Mouse (Mus musculus): ENCODE results near the gene Egfl7. TPM values are rescaled to one million over a fixed set of nuclear protein-coding genes. Genes with fewer than 3 reads are reported as not detected.

Gene Egfl7
- polyA plus RNA-seq, 1 experiment from 2014 or later = 78.3 TPM

DNA sequence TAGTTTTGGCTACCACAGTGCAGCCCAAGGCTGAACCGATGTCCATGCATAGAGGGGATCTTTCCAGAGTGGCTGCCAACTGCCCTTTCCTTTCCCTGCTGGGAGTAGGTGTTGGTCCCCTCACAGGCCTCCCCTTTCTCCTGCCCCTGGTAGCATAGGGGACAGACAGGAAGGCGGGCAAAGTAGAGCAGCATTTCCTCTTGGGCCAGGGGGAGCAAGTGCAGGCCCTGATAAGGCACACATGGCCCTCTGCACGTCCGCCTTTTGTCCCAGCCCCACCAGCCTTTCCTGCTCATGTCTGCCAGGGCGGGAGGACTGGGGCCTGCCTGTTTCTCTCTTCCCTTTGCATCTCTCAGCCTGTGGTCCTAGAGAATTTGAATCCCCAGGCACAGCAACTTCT lies 8.0 kb upstream of the Egfl7 start:
- H3K9me3 ChIP-seq = no peaks in the 10 kb centered on the region
- H3K36me3 ChIP-seq = no peaks in the 10 kb centered on the region
- no peak for DNase-seq (ENCODE audit: low spot score)
- WGBS = 70% methylated on average over 5 of the region's 5 CpGs
- no peaks in the 10 kb centered on the region for H3K27me3 ChIP-seq (ENCODE audit: insufficient read depth, poor library complexity, severe bottlenecking)
- H3K4me3 ChIP-seq = no peak overlapping the region
- H3K27ac ChIP-seq = peak overlapping the region; percentile 67
- peaks cover 58% of the 10 kb centered on the region for H3K4me1 ChIP-seq (replicated peaks)

DNA sequence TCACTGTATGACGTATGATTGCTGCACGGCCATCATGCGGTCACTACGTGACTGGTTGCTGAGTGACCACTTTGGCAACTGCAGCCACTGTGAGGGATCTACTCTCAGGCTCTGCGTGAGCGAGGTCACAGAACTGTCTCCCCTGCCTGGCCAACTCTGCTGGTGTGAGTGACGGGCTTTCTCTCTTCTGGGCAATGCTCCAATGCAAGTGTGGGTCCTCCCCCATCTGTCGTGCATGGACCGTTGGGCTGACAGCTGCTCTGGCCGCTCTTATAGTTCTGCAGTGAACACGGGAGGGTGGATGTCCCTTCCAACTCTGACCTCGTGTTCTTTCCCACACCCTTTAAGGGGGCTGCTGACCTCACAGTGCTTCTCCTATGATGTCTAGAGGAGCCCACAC lies 6.4 kb upstream of the Egfl7 start:
- Histone ChIP-seq H3K4me3 (no peak overlapping the region), H3K27ac (peak overlapping the region; percentile 79), H3K4me1 (replicated peaks) (peaks cover 73% of the 10 kb centered on the region), H3K36me3 (no peaks in the 10 kb centered on the region), H3K27me3 (ENCODE audit: insufficient read depth, poor library complexity, severe bottlenecking) (no peaks in the 10 kb centered on the region), H3K9me3 (no peaks in the 10 kb centered on the region)
- DNase-seq (ENCODE audit: low spot score) = no peak
- 72% methylated on average over 12 of the region's 12 CpGs for WGBS

DNA sequence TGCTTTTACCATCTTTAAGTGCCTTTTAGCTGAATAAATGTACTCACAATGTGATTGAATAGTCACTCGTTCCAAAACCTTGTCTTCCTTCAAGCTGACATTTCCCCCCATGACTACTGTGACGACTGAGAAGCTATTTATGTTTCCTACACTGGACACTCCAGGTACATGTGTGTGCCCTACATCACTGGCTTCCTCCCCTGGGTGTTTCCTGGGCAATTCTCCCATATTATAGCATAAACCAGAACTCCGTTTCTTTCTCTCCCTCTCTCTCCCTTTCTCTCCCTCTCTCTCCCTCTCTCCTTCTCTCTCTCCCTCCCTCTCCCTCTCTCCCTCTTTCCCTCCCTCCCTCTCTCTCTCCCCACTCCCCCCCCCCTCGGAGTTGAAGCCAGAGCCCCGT lies 6.0 kb upstream of the Egfl7 start:
- 35% methylated on average over 5 of the region's 5 CpGs for WGBS
- no peaks in the 10 kb centered on the region for H3K9me3 ChIP-seq
- H3K4me1 ChIP-seq (replicated peaks) = peaks cover 76% of the 10 kb centered on the region
- no peak for DNase-seq (ENCODE audit: low spot score)
- peak overlapping the region; percentile 79 for H3K27ac ChIP-seq
- no peak overlapping the region for H3K4me3 ChIP-seq
- no peaks in the 10 kb centered on the region for H3K27me3 ChIP-seq (ENCODE audit: insufficient read depth, poor library complexity, severe bottlenecking)
- H3K36me3 ChIP-seq = no peaks in the 10 kb centered on the region

GRCm38 (mm10) chr2:26574862-26575261 lies 5.0 kb upstream of the Egfl7 start:
- no peaks in the 10 kb centered on the region for H3K9me3 ChIP-seq
- no peak overlapping the region for H3K4me3 ChIP-seq
- WGBS = 32% methylated on average over 5 of the region's 5 CpGs
- peaks cover 76% of the 10 kb centered on the region for H3K4me1 ChIP-seq (replicated peaks)
- H3K36me3 ChIP-seq = no peaks in the 10 kb centered on the region
- peak overlapping the region; percentile 79 for H3K27ac ChIP-seq
- no peaks in the 10 kb centered on the region for H3K27me3 ChIP-seq (ENCODE audit: insufficient read depth, poor library complexity, severe bottlenecking)
- no peak for DNase-seq (ENCODE audit: low spot score)

DNA sequence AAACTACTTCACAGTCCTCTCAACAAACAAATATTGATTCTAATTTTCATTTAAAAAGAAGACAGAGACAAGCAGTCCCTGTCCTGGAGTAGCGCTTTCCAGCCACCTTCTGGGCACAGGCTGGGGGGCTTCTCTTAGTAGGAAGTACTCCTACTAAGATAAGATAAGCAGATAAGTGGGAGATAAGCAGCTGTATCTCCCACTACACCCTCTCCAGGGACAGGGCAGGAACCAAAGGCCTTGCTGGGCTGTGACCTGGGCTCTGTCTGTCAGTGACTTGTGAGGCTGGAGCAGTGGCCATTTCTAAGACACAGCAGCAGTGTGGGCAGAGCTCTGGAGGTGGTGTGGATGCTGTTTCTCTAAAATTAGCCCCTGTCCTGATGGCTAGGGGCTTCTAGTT lies 4.4 kb upstream of the Egfl7 start:
- Histone ChIP-seq H3K4me1 (replicated peaks) (peaks cover 77% of the 10 kb centered on the region), H3K4me3 (no peak overlapping the region; the same call in 1 of the 2 replicates), H3K27me3 (ENCODE audit: insufficient read depth, poor library complexity, severe bottlenecking) (no peaks in the 10 kb centered on the region), H3K27ac (peak overlapping the region; percentile 79), H3K9me3 (no peaks in the 10 kb centered on the region), H3K36me3 (no peaks in the 10 kb centered on the region)
- 84% methylated on average over 1 of the region's 1 CpGs for WGBS
- DNase-seq (ENCODE audit: low spot score) = no peak

- no peak overlapping the region; the same call in 1 of the 2 replicates for H3K4me3 ChIP-seq
- peaks cover 73% of the 10 kb centered on the region for H3K4me1 ChIP-seq (replicated peaks)
- no peaks in the 10 kb centered on the region for H3K27me3 ChIP-seq (ENCODE audit: insufficient read depth, poor library complexity, severe bottlenecking)
- DNase-seq (ENCODE audit: low spot score) = no peak
- no peaks in the 10 kb centered on the region for H3K9me3 ChIP-seq
- peak overlapping the region; percentile 79 for H3K27ac ChIP-seq
- H3K36me3 ChIP-seq = no peaks in the 10 kb centered on the region
- 44% methylated on average over 4 of the region's 4 CpGs for WGBS
Measured at GRCm38 (mm10) chr2:26575865-26576264, 3.9 kb upstream of the Egfl7 start.

GRCm38 (mm10) chr2:26576462-26576861 lies 3.4 kb upstream of the Egfl7 start:
- Histone ChIP-seq H3K9me3 (no peaks in the 10 kb centered on the region), H3K36me3 (no peaks in the 10 kb centered on the region), H3K27ac (peak overlapping the region; percentile 79), H3K27me3 (ENCODE audit: insufficient read depth, poor library complexity, severe bottlenecking) (no peaks in the 10 kb centered on the region), H3K4me3 (no peak overlapping the region), H3K4me1 (replicated peaks) (peaks cover 73% of the 10 kb centered on the region)
- 51% methylated on average over 4 of the region's 4 CpGs for WGBS
- no peak for DNase-seq (ENCODE audit: low spot score)

GRCm38 (mm10) chr2:26578369-26578768 lies 1.4 kb upstream of the Egfl7 start:
- DNase-seq (ENCODE audit: low spot score) = no peak
- Histone ChIP-seq H3K4me3 (no peak overlapping the region), H3K27ac (peak overlapping the region; percentile 82), H3K9me3 (no peaks in the 10 kb centered on the region), H3K36me3 (no peaks in the 10 kb centered on the region), H3K27me3 (ENCODE audit: insufficient read depth, poor library complexity, severe bottlenecking) (no peaks in the 10 kb centered on the region), H3K4me1 (replicated peaks) (peaks cover 59% of the 10 kb centered on the region)
- 48% methylated on average over 6 of the region's 6 CpGs for WGBS

GRCm38 (mm10) chr2:26580751-26581150 lies 937 bp downstream of the Egfl7 start:
- 93% methylated on average over 5 of the region's 5 CpGs for WGBS
- no peaks in the 10 kb centered on the region for H3K9me3 ChIP-seq
- H3K4me3 ChIP-seq = no peak overlapping the region
- H3K4me1 ChIP-seq (replicated peaks) = peaks cover 44% of the 10 kb centered on the region
- DNase-seq (ENCODE audit: low spot score) = no peak
- peaks cover 5% of the 10 kb centered on the region; the same call in 1 of the 2 replicates for H3K27me3 ChIP-seq (ENCODE audit: insufficient read depth, poor library complexity, severe bottlenecking)
- H3K36me3 ChIP-seq = no peaks in the 10 kb centered on the region
- H3K27ac ChIP-seq = no peak overlapping the region; the same call in 1 of the 2 replicates

DNA sequence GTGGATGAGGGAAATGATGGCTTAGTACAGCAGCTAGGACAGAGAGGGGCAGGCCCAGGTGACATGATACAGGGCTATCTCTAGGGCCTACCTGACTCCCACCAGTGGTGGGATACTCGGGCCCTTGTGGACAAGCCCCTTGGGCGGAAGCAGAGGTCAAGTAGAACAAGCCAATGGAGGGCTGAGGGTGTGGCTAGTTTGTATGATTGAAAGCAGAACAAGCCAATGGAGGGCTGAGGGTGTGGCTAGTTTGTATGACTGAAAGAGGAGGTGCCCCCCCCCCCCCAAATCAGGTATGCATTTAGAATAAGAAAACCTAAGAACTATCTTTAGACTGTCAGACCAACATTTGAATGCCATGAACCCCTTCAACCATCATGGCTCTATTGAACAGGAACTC lies 2.4 kb downstream of the Egfl7 start:
- H3K9me3 ChIP-seq = no peaks in the 10 kb centered on the region
- H3K27ac ChIP-seq = no peak overlapping the region
- H3K36me3 ChIP-seq = no peaks in the 10 kb centered on the region
- H3K4me3 ChIP-seq = no peak overlapping the region
- WGBS = 56% methylated on average over 2 of the region's 2 CpGs
- H3K4me1 ChIP-seq (replicated peaks) = peaks cover 42% of the 10 kb centered on the region
- peaks cover 5% of the 10 kb centered on the region; the same call in 1 of the 2 replicates for H3K27me3 ChIP-seq (ENCODE audit: insufficient read depth, poor library complexity, severe bottlenecking)
- no peak for DNase-seq (ENCODE audit: low spot score)

DNA sequence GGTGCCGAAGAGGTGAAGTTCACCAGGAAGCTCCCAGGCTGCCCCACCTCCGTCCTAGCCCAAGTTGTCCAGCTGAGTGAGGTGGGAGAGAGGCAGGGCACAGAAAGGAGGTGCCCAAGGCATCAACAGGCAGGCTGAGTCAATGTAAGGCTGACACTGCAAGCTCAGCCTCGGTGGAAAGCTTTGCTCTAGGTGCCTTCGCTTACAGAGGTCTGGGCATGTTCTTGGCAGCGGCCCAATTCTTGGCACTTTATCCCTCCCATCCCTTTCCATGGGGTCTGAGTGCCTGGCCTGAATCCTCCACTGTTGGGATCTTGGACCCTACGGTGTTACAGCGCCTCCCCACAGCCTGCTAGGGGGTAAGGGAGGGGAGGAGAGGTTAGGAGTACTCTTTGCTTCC lies 2.9 kb downstream of the Egfl7 start:
- peaks cover 5% of the 10 kb centered on the region; the same call in 1 of the 2 replicates for H3K27me3 ChIP-seq (ENCODE audit: insufficient read depth, poor library complexity, severe bottlenecking)
- no peaks in the 10 kb centered on the region for H3K36me3 ChIP-seq
- no peak overlapping the region for H3K4me3 ChIP-seq
- no peak for DNase-seq (ENCODE audit: low spot score)
- 82% methylated on average over 7 of the region's 7 CpGs for WGBS
- H3K9me3 ChIP-seq = no peaks in the 10 kb centered on the region
- peaks cover 42% of the 10 kb centered on the region for H3K4me1 ChIP-seq (replicated peaks)
- H3K27ac ChIP-seq = peak overlapping the region; percentile 69; the same call in 1 of the 2 replicates

- no peak for DNase-seq (ENCODE audit: low spot score)
- WGBS = 71% methylated on average over 11 of the region's 11 CpGs
- Histone ChIP-seq H3K27me3 (ENCODE audit: insufficient read depth, poor library complexity, severe bottlenecking) (peaks cover 5% of the 10 kb centered on the region; the same call in 1 of the 2 replicates), H3K27ac (peak overlapping the region; percentile 69), H3K4me3 (peak overlapping the region; percentile 36; the same call in 1 of the 2 replicates), H3K4me1 (replicated peaks) (peaks cover 42% of the 10 kb centered on the region), H3K9me3 (no peaks in the 10 kb centered on the region), H3K36me3 (no peaks in the 10 kb centered on the region)
Measured at GRCm38 (mm10) chr2:26583640-26584039, 3.8 kb downstream of the Egfl7 start.

GRCm38 (mm10) chr2:26585713-26586112 lies 5.9 kb downstream of the Egfl7 start:
- Histone ChIP-seq H3K27ac (peak overlapping the region; percentile 66; the same call in 1 of the 2 replicates), H3K4me3 (peak overlapping the region; percentile 67), H3K9me3 (no peaks in the 10 kb centered on the region), H3K27me3 (ENCODE audit: insufficient read depth, poor library complexity, severe bottlenecking) (peaks cover 5% of the 10 kb centered on the region; the same call in 1 of the 2 replicates), H3K4me1 (replicated peaks) (peaks cover 44% of the 10 kb centered on the region), H3K36me3 (no peaks in the 10 kb centered on the region)
- 66% methylated on average over 6 of the region's 6 CpGs for WGBS
- DNase-seq (ENCODE audit: low spot score) = no peak

Measured in hindbrain, embryonic 10.5 days (tissue).